Mouse (Mus musculus): Measurements from ENCODE around the gene Tspan18. TPM values are rescaled to one million over a fixed set of nuclear protein-coding genes. Genes with fewer than 3 reads are reported as not detected.

The Tspan18 gene
- polyA plus RNA-seq, 1 experiment from 2014 or later, result 48.4 TPM

- Histone ChIP-seq H3K27me3 (ENCODE audit: low read depth, poor library complexity, severe bottlenecking) (peaks cover 17% of the 10 kb centered on the region), H3K36me3 (peaks cover 27% of the 10 kb centered on the region), H3K27ac (replicated peaks) (peak overlapping the region; percentile 96), H3K4me1 (peaks cover 78% of the 10 kb centered on the region), H3K4me3 (peak overlapping the region; percentile 89), H3K9me3 (replicated peaks) (0 out of 2 replicates have a peak, but pooled peaks cover 3% of the 10 kb centered on the region)
- WGBS, result under 1% methylated on average over 29 of the region's 29 CpGs
- peak; percentile 93 for DNase-seq (ENCODE audit: low spot score)
These were observed 976 bp downstream of the Tspan18 start for GRCm38 (mm10) chr2:93333241-93333816.

GRCm38 (mm10) chr2:93332277-93332676, 2.0 kb downstream of the Tspan18 start:
- Histone ChIP-seq H3K27me3 (ENCODE audit: low read depth, poor library complexity, severe bottlenecking) (peaks cover 17% of the 10 kb centered on the region), H3K4me3 (peak overlapping the region; percentile 89), H3K27ac (replicated peaks) (peak overlapping the region; percentile 96), H3K36me3 (peaks cover 36% of the 10 kb centered on the region), H3K9me3 (replicated peaks) (0 out of 2 replicates have a peak, but pooled peaks cover 3% of the 10 kb centered on the region), H3K4me1 (peaks cover 89% of the 10 kb centered on the region)
- 77% methylated on average over 4 of the region's 4 CpGs for WGBS
- DNase-seq (ENCODE audit: low spot score), result no peak

GRCm38 (mm10) chr2:93331121-93331520, 3.2 kb downstream of the Tspan18 start:
- peaks cover 41% of the 10 kb centered on the region for H3K36me3 ChIP-seq
- peaks cover 95% of the 10 kb centered on the region for H3K4me1 ChIP-seq
- DNase-seq (ENCODE audit: low spot score), result no peak
- peak overlapping the region; percentile 89 for H3K4me3 ChIP-seq
- WGBS, result 91% methylated on average over 6 of the region's 6 CpGs
- peak overlapping the region; percentile 96; the same call in 1 of the 2 replicates for H3K27ac ChIP-seq (replicated peaks)
- H3K27me3 ChIP-seq (ENCODE audit: low read depth, poor library complexity, severe bottlenecking), result peaks cover 13% of the 10 kb centered on the region
- no peaks in the 10 kb centered on the region for H3K9me3 ChIP-seq (replicated peaks)

- 90% methylated on average over 4 of the region's 4 CpGs for WGBS
- H3K4me3 ChIP-seq, result no peak overlapping the region
- no peaks in the 10 kb centered on the region for H3K9me3 ChIP-seq (replicated peaks)
- peaks cover 94% of the 10 kb centered on the region for H3K4me1 ChIP-seq
- H3K27me3 ChIP-seq (ENCODE audit: low read depth, poor library complexity, severe bottlenecking), result no peaks in the 10 kb centered on the region
- no peak for DNase-seq (ENCODE audit: low spot score)
- no peak overlapping the region for H3K27ac ChIP-seq (replicated peaks)
- H3K36me3 ChIP-seq, result peaks cover 55% of the 10 kb centered on the region
These were observed 5.2 kb downstream of the Tspan18 start for GRCm38 (mm10) chr2:93329120-93329519.

- Histone ChIP-seq H3K4me1 (peaks cover 85% of the 10 kb centered on the region), H3K36me3 (peaks cover 66% of the 10 kb centered on the region), H3K9me3 (replicated peaks) (no peaks in the 10 kb centered on the region), H3K4me3 (no peak overlapping the region), H3K27me3 (ENCODE audit: low read depth, poor library complexity, severe bottlenecking) (no peaks in the 10 kb centered on the region), H3K27ac (replicated peaks) (peak overlapping the region; percentile 63)
- DNase-seq (ENCODE audit: low spot score), result no peak
- 81% methylated on average over 7 of the region's 7 CpGs for WGBS
These were observed 6.3 kb downstream of the Tspan18 start for GRCm38 (mm10) chr2:93327915-93328555.

- H3K4me3 ChIP-seq, result no peak overlapping the region
- no peaks in the 10 kb centered on the region for H3K9me3 ChIP-seq (replicated peaks)
- WGBS, result 55% methylated on average over 7 of the region's 7 CpGs
- H3K27ac ChIP-seq (replicated peaks), result peak overlapping the region; percentile 24; the same call in 1 of the 2 replicates
- peaks cover 76% of the 10 kb centered on the region for H3K4me1 ChIP-seq
- peaks cover 57% of the 10 kb centered on the region for H3K36me3 ChIP-seq
- H3K27me3 ChIP-seq (ENCODE audit: low read depth, poor library complexity, severe bottlenecking), result no peaks in the 10 kb centered on the region
- no peak for DNase-seq (ENCODE audit: low spot score)
These were observed 9.6 kb downstream of the Tspan18 start for GRCm38 (mm10) chr2:93324681-93325080.

- Histone ChIP-seq H3K27me3 (ENCODE audit: low read depth, poor library complexity, severe bottlenecking) (no peaks in the 10 kb centered on the region), H3K9me3 (replicated peaks) (no peaks in the 10 kb centered on the region), H3K27ac (replicated peaks) (peak overlapping the region; percentile 29; the same call in 1 of the 2 replicates), H3K36me3 (peaks cover 56% of the 10 kb centered on the region), H3K4me3 (no peak overlapping the region), H3K4me1 (peaks cover 76% of the 10 kb centered on the region)
- WGBS, result 80% methylated on average over 8 of the region's 8 CpGs
- no peak for DNase-seq (ENCODE audit: low spot score)
These were observed 12.4 kb downstream of the Tspan18 start for GRCm38 (mm10) chr2:93321946-93322345.

GRCm38 (mm10) chr2:93320267-93320666, 14.0 kb downstream of the Tspan18 start:
- no peak for DNase-seq (ENCODE audit: low spot score)
- WGBS, result 85% methylated on average over 5 of the region's 5 CpGs
- peaks cover 82% of the 10 kb centered on the region for H3K4me1 ChIP-seq

GRCm38 (mm10) chr2:93319598-93319997, 14.7 kb downstream of the Tspan18 start:
- H3K27me3 ChIP-seq (ENCODE audit: low read depth, poor library complexity, severe bottlenecking), result no peaks in the 10 kb centered on the region
- DNase-seq (ENCODE audit: low spot score), result no peak
- 0 out of 2 replicates have a peak overlapping the region, but pooled peaks have one; percentile 34 for H3K27ac ChIP-seq (replicated peaks)
- no peak overlapping the region for H3K4me3 ChIP-seq
- WGBS, result 52% methylated on average over 7 of the region's 7 CpGs
- peaks cover 82% of the 10 kb centered on the region for H3K4me1 ChIP-seq
- H3K9me3 ChIP-seq (replicated peaks), result no peaks in the 10 kb centered on the region
- H3K36me3 ChIP-seq, result peaks cover 50% of the 10 kb centered on the region

More at GRCm38 (mm10) chr2:93320267-93320666, 14.0 kb downstream of the Tspan18 start:
- Histone ChIP-seq H3K27ac (replicated peaks) (0 out of 2 replicates have a peak overlapping the region, but pooled peaks have one; percentile 34), H3K9me3 (replicated peaks) (no peaks in the 10 kb centered on the region), H3K27me3 (ENCODE audit: low read depth, poor library complexity, severe bottlenecking) (no peaks in the 10 kb centered on the region), H3K4me3 (no peak overlapping the region), H3K36me3 (peaks cover 57% of the 10 kb centered on the region)

GRCm38 (mm10) chr2:93318781-93319349, 15.4 kb downstream of the Tspan18 start:
- Histone ChIP-seq H3K27me3 (ENCODE audit: low read depth, poor library complexity, severe bottlenecking) (no peaks in the 10 kb centered on the region), H3K4me1 (peaks cover 83% of the 10 kb centered on the region), H3K4me3 (no peak overlapping the region), H3K27ac (replicated peaks) (peak overlapping the region; percentile 43; the same call in 1 of the 2 replicates), H3K9me3 (replicated peaks) (no peaks in the 10 kb centered on the region), H3K36me3 (peaks cover 43% of the 10 kb centered on the region)
- DNase-seq (ENCODE audit: low spot score), result no peak
- WGBS, result 90% methylated on average over 21 of the region's 21 CpGs

GRCm38 (mm10) chr2:93313768-93314632, 20.3 kb downstream of the Tspan18 start:
- no peak for DNase-seq (ENCODE audit: low spot score)
- WGBS, result 56% methylated on average over 15 of the region's 15 CpGs
- Histone ChIP-seq H3K4me1 (peaks cover 74% of the 10 kb centered on the region), H3K27me3 (ENCODE audit: low read depth, poor library complexity, severe bottlenecking) (no peaks in the 10 kb centered on the region), H3K36me3 (peaks cover 59% of the 10 kb centered on the region), H3K27ac (replicated peaks) (peak overlapping the region; percentile 79), H3K9me3 (replicated peaks) (no peaks in the 10 kb centered on the region), H3K4me3 (no peak overlapping the region)

- 0 out of 2 replicates have a peak overlapping the region, but pooled peaks have one; percentile 47 for H3K27ac ChIP-seq (replicated peaks)
- peaks cover 60% of the 10 kb centered on the region for H3K36me3 ChIP-seq
- WGBS, result 88% methylated on average over 3 of the region's 3 CpGs
These were observed 21.8 kb downstream of the Tspan18 start for GRCm38 (mm10) chr2:93312458-93312857.

More at GRCm38 (mm10) chr2:93312458-93312857, 21.8 kb downstream of the Tspan18 start:
- no peak overlapping the region for H3K4me3 ChIP-seq
- H3K4me1 ChIP-seq, result peaks cover 58% of the 10 kb centered on the region
- no peaks in the 10 kb centered on the region for H3K9me3 ChIP-seq (replicated peaks)
- no peak for DNase-seq (ENCODE audit: low spot score)
- H3K27me3 ChIP-seq (ENCODE audit: low read depth, poor library complexity, severe bottlenecking), result no peaks in the 10 kb centered on the region

Measured in midbrain, embryonic 10.5 days (tissue).